Mouse (Mus musculus) CH12F3 (cell line): ENCODE measurements around the gene Baz1a.

Source experiments
- in situ Hi-C: fragments of 300-500 bp; cut with MboI; formaldehyde crosslinking; loops from 2 replicates; pipeline ENCODE4 v1.14.3; 2020; ENCODE audit warnings: low sequenced_read_pairs

The Baz1a gene

DNA sequence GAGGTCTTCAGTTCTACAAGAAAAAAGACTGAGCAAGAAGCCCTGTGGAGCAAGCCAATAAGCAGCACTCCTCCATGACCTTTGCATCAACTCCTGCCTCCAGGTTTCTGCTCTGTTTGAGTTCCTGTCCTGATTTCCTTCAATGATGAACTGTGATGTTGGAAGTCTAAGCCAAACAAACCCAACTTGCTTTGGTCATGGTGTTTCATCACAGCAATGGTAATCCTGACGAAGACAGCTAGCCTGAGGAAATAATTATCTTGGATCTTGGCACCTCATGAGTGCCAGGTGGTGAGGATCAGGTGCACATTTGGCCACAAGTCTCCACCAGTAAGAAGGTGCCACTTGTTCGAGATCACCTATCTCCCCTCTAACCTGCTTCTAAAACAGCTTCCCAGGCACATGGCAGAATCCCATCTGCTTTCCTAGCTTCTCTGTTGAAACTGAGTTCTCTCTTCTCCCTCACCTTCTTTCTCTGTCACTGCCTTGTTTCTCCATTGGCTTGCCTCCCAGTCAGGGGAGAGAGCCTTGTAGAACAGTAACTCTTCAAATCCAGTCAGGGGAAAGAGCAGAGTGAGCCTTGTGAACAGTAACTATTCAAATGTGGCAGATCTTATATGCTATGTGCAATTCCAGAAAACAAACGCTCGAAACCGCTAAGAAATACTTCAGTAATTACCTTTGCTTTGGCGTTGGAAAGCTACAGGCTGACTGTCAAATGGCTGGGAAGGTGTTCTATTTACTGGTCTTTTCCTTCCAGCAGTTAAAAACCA is at the start of gene Baz1a:
Gene Baz1a (minus strand): TSS at position 723 of the 773 bp plus-strand sequence.
- in situ Hi-C loops, result no loop called here

DNA sequence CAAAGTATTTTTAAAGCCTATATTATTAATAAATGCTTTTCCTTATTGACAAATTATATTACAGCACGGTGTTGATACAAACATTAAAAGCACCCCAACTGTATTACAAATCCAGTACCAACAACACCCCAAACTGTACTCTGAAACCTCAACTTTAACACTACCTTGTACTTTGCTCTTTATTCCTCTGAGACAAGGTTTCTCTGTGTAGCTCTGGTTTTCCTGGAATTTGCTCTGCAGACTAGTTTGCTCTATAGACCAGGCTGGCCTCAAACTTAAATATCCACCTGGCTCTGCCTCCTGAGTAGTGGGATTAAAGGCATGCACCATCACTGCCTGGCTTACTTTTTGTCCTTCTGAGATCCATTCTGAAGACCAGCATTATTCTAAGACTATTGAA is 48.0 kb upstream of the Baz1a start:
- in situ Hi-C loops, result no loop called here

DNA sequence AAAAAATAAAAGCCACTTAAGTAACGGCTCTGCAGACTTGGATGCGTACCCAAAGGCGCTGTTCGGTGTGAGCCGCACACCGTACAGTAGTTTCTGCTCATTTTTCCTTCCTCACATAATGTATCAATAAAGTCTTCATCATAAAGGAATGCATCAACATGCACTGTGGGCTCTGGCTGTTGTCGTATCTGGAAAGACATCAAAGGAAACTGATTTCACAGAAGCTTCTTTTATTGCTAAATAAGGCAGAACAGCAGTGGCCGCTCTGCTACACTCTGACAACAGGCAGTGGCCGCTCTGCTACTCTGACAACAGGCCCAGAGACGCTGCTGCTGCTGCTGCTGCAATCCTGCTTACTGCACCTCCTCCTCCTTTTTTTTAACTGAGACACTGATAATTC is 46.9 kb upstream of the Baz1a start:
- in situ Hi-C loops, result no loop called here

DNA sequence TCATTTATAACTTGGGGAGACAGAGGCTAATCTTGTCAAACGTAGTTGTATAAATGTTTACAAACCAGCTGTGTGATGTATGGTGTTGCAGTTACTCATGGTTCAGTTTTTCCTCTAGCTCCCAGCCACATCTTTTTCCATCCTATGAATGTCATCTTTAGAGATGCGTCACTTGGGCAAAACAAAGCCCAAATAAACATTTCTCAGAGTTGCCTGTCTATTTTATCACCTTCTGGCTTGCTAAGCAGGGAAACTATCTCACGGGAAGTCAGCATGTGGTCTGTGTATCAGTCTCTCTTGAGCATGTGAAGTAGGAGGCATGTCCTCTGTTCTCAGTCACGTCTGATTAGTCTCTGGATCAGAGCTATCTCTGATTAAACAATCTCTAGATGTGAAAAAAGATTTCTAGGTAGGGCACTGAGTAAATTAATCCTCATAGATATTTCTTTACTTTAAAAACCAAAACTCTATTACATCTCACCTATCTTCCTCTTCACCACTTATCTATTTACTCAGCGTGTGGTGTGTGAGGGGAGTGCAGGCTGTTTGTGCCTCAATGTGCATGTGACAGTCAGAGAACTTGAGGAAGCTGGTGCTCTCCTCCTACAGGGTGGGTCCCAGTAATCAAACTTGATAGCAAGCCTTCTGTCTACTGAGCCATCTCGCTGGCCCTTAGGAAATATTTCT is 46.2 kb upstream of the Baz1a start:
- in situ Hi-C loops, result no loop called here

DNA sequence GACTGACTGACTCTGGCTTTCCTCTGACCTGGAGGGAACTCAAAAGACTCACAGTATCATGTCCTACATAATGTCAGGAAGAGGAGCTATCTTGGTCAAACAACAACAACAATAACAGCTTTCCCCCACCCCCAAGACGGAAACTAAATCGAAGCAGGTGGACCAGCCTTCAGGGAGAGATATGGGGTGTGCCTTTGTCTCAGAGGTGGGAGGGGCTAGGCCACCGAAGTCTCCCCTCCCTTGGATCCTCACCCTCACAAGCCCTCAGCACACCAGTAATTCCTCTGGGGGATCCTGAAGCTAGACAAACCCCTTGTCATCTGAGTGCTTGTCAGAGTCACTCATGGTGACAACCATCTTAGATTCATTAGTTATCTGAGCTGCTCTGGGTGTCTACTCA is 45.7 kb upstream of the Baz1a start:
- in situ Hi-C loops, result no loop called here

DNA sequence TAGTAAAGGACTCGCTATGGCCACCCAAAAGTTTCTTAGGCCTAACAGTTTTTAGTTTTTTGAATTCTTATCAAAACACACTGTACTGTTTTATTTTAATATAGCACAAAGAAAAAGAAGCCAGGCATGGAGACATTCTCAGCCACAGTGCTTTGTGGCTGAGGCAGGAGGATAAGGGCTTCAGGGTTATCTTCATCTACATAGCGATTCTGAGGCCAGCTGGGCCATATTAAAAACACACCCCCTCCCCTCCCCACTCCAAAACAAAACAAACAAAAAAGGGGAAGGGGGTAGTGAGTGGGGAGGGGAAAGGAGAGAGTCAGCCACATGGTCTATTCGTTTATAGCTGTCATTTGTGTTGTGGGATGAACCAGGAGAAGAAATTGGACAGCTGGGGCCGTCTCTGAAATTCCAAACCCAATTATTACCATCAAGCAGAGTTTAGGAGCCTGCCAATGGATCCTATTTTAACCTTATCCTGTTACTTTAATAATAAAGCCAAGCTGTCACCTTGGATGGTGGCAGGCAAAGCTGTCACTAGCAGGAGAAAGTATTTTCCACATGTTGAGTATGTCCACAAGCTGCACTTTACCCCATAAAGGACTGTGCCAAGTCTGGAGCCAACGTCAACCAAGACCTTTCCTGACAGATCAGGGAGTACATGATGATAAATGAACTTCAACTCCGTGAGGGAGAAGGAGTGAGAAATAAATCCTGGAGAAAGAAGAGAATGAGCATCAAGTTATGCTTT is 44.9 kb upstream of the Baz1a start:
- in situ Hi-C loops, result no loop called here

DNA sequence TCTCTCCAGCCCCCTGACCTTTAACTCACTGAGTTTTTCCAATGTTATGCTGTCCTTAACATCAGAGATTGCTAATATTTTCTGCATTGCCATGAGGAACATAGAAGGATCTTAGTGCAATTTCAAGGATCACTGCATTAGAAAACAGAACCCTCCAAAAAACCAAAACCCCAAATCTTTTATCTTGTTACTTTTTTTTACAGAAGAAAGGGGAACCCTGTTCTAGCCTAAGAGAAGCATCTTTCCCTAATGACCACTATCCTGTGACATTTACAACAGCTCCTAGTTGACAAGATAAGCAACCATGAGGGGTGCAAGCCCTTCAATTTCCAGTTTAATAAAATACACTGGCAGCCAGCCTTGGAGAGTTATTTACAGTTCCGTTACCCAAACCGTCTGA is 42.6 kb upstream of the Baz1a start:
- in situ Hi-C loops, result no loop called here

DNA sequence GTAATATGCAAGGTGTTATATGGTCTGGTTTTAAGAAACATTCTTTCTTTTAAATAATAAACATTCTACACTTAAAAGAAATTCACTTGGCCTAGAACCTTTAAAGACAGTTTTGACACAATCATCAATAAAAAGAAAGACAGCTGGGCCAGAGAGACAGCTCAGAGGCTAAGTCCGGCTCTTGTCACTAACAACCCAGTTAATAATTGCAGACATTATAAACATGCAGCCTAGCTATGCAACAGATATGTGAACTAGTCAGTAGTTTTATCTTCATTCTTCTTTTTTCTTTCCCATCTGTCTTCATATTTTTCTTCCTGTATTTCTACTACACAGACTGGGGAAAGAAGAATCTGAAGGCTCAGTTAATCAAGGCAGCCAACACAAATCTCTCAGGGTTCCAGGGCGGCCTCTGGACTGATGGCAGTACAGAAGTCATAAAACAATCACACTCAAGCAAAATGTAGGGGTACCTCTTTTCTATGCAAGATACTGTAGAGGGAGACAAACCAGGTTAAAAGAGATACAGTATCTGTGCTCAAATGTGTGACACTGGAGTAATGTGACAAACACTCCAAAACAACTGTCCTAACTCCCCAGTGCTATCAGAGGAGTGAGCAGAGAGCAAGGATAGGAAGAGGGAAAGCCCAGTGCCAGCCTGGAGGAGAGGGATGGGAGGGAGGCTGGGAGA is 40.5 kb upstream of the Baz1a start:
- in situ Hi-C loops, result no loop called here

DNA sequence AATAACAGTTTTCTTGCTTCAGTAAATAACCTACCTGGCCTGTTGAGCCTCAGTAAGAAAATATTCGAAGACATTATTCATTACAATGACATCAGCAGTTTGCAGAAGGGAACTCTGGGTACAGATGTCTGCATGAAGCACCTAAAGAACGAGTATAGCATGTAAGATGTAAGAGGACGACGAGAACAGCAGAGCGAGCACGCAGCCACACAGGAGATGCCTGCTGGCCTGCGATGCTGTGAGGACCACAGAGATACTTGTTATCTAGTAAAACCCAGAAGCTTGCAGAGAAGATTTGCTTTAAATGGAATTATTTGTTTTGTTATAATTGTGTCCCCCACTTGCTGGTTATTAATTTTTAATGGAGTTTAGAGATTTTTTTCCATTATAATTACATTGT is 39.1 kb upstream of the Baz1a start:
- in situ Hi-C loops, result no loop called here

DNA sequence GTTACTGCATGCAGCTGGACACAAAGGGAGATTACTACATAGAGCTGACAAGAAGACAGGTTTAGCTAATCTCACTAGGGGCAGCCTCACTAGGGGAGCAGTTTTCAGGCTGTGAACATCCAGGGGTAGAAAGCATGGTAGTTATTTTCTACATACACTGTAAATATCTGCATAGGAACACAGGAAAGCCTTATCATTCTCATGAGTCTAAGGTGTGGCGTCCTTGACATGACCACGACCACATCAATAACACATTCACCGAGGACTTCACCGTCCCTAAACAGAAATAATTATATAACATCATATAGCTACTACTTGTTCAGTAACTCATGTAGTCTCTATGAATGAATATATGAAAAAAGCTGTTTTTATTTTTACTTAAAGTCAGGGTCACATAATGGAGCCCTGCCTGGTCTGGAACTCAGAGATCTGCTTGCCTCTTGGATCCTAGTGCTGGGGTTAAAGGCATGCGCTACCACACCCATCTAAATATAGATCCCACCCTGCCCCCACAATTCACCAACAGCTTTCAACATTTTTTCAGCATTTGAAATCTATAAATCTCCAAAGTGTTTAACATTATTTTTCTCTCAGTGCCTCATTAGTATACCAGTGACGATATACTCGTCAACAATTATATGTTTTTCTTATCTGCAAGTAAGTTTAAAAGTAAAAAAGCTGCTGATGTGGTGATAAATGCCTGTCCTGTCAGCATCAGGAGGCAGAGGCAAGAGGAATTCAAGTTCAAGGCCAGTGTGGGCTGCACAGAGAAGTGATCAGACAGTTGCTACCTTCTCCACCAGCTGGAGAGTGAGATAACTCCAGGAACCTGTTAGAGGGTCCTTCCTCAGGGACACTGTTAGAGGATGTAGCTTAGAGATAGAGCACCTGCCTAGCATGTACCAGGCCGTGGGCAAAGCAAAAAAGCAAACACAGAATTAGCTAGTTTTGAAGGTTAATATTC is 37.3 kb upstream of the Baz1a start:
- in situ Hi-C loops, result no loop called here

DNA sequence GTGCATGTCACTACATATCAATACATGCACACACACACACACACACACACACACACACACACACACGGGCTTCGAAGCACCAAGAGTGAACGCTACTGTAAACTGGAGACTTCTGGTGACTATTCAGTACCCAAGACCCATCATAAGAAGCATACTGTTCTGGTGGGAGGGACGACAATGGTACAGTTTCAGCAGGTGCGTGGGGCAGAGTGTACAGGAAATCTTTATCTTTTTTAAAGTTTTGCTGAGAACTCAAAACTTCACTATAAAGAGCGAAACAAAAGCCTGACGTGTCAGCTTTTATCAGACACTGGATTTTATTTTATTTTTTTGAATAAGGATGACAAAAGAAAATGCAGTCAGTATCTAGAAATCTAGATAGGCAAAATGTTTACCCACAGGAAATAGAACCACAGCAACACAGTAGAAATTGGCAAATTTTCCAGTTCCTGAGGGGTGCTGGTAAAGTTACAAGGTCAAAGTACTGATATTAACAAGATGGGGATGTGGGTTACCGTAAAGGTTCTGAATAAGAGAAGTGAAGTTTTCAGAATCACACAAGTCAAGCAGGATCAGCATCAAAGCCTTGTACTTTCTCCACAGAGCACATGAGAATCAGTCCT is 35.7 kb upstream of the Baz1a start:
- in situ Hi-C loops, result no loop called here

DNA sequence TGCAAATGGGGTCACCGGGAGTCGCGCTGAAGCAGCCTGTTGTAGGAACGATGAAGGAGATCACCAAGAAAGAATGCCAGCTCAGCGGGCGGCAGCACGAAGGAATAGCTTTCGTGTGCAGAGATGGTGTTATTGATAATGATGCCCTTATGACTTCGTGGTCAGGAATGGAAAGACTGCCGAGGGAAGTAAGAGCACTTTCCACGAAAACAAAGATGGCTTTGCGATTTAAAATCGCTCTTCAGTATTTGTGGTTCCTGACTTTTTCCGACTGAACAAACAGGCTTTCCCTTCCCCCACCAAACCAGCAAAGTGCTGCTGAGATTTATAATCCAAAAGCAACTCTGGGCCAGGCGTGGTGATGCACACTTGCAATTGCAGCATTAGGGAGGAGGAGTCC is 26.9 kb upstream of the Baz1a start:
- in situ Hi-C loops, result no loop called here

DNA sequence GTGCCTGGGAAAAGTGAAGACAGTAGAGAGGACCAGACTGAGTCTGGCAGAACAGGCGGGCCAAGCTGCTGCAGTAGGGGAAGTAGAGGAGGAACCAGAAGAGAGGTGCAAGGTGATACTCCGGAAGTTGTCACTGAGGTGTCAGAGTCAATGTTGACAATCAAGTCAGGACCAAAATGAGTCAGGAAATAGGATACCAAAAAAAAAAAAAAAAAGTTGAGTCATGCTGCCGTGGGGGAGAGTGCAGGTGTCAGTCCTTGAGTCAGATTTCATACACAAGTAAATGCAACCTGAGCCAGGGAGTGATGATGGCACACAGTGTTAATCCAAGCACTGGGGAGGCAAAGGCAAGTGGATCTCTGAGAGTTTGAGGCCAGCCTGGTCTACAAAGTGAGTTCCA is 12.9 kb upstream of the Baz1a start:
- in situ Hi-C loops, result no loop called here

DNA sequence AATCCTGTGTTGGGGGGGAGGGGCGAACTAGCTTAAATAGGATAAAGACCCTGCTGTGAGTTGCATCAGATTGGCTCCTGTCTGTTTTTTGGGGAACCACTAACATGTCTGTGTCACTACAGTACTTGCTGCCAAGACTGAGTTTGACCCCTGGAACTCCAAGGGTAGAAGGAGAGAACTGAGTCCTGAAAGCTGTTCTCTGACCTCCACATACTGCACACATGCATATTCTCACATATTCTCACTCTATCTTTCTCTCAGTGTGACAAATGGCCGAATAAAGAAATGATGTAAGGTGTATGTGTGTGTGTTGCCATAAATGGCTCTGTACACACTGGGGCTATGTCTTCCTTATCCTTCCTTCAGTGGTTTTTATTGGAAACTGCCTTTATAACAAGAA is 9.1 kb upstream of the Baz1a start:
- in situ Hi-C loops, result no loop called here

DNA sequence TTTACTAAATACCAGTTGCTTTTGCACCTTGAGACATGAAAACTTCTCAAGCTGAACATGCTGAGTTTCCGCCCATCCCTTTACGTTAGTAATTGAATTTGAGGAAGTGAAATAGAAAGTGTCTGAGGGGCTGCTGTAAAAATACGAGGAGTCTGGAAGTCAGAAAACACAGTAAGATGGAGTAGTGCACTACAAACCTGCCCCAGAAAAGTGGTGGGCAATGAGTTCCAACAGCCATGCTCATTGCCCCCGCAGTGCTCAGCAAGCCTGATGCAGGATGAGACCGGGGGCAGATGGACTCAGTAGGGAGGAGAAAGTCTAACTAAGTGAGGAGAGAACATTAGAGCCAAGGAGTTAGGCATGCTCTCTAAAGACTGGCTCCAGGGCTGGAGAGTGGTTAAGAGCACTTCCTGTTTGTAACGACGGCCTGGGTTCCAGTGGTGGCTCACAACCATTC is 5.3 kb upstream of the Baz1a start:
- in situ Hi-C loops, result no loop called here

DNA sequence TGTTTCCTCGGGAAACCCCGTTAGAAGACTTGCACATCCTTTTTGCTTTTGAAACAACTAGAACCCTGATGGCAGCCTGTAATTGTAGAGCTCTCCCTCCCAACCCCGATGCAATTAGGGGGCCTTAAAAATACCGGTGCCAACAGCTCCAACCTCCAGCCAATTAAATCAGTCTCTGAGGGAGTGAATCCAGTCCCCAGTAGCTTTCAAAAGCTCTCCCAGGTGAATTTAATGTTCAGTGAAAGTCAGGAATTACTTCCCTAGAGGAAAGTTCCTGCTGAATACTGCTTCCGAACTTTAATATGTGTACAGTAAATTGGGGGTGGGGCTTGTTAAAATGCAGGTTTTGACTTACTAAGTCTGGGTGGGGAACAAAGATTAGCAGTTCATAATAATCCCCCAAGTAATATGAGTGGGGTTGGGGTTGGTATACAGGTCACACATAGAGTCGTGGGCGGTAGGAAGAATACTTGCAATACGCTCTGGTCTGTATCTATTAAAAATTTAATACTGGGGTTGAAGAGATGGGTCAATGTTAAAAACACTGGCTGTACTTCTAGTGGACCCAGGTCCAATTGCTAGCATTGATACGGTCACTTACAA is 3.1 kb upstream of the Baz1a start:
- in situ Hi-C loops, result no loop called here

DNA sequence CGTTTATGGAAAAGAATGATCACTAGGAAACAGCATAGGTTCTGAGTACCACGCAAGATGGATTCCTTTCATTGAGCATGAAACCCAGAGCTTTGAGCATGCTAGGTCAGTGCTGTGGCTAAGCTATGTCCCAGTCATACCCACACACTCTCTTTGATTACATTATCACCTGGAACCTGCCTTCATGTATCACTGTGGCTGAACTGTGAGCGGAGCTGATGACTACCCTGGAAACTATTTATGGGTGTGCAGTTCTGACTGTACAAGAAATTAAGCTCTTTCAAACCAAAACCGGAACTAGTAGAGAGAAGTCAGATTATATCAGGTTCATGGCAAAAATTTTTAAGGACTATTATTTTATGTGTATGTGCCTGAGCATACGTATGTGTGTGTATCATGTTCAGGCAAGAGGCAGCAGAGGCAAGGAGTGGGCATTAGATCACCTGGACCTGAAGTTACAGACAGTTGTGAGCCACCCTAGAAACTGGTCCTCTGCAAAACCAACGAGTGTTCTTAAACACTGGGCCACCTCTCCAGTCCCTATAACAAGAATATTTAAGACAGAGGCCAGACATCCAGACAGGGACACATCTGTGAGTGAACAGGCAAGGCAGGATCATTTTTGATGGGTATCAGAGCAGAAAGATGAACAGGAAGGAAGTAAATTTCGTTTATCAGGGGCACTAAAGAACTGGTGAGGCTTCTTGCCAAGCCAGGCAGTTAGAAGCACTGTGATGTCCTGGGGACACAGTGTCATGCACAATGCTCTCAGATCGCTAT is 2.4 kb upstream of the Baz1a start:
- in situ Hi-C loops, result no loop called here

DNA sequence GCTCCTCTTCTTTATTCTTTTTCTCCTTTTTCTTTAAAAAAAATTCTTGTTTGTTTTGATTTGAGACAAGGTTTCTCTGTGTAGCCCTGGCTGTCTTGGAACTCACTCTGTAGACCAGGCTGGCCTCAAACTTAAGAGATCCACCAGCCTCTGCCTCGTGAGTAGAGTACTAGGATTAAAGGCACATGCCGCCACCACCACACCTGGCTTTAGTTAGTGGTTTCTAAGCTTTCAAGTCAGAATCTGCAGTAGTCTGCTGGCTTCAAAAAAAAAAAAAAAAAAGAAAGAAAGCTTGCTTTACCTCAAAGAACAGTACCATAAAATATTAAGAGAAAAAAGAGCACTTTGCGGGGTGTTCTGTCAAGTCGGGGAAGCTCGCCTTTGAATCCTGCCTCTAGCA is 1.3 kb upstream of the Baz1a start:
- in situ Hi-C loops, result no loop called here

DNA sequence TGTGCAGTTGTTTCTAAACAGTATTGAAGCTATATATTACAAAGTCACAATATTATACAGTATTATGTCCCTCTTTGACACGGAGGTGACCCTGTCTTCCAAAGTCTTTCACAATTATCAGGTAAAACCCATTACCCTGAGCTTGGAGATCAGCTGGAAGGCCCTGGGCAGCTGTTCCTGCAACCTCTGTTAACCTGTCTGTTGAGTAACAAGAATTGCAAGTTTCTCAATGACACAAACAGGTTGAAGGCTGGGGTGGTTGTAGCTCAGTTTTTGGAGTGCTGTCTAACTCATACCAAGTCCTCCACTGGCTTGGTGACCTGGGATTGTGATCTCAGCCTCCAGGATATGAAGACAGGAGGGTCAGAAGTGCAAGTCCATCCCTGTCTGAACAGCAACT is 1.1 kb downstream of the Baz1a start:
- in situ Hi-C loops, result no loop called here
